Mouse (Mus musculus) intestine, embryonic 16.5 days (tissue): ENCODE data around the gene Rhof. TPM values are rescaled to one million over a fixed set of nuclear protein-coding genes. Genes with fewer than 3 reads are reported as not detected.
A peak's percentile ranks its signal among the peaks of the same experiment; 100 is the strongest.

ENCODE experiments used
- ATAC-seq: fragments of 200-750 bp; cut with Nextera tagmentation; 2 replicates; pipeline ENCODE4 v1.8.0; 2017; ENCODE audit warnings: moderate TSS enrichment, moderate library complexity
- H3K27ac ChIP-seq: fragments of 300-500 bp; sonication (generic); 2 replicates; pipeline ENCODE4 v1.5.1; 2014; ENCODE audit warnings: mild to moderate bottlenecking, low read length
- H3K27me3 ChIP-seq: fragments of 300-500 bp; sonication (generic); replicated peaks from 2 replicates; pipeline ENCODE4 v1.6.1; 2014; ENCODE audit warnings: low read length, control low read depth, mixed read lengths; ENCODE audit not compliant: control insufficient read depth, insufficient read depth
- H3K36me3 ChIP-seq: fragments of 300-500 bp; sonication (generic); 2 replicates; pipeline ENCODE4 v1.6.1; 2014; ENCODE audit warnings: low read length, control low read depth; ENCODE audit not compliant: control insufficient read depth, insufficient read depth
- H3K4me1 ChIP-seq: fragments of 300-500 bp; sonication (generic); 2 replicates; pipeline ENCODE4 v1.6.1; 2014; ENCODE audit warnings: low read length, control low read depth, mixed read lengths; ENCODE audit not compliant: control insufficient read depth, insufficient read depth
- H3K4me2 ChIP-seq: fragments of 300-500 bp; sonication (generic); 2 replicates; pipeline ENCODE4 v1.6.1; 2014; ENCODE audit warnings: low read depth, low read length, control low read depth
- H3K4me3 ChIP-seq: fragments of 300-500 bp; sonication (generic); 2 replicates; pipeline ENCODE4 v1.5.1; 2014; ENCODE audit warnings: mild to moderate bottlenecking, low read length
- H3K9ac ChIP-seq: fragments of 300-500 bp; sonication (generic); 2 replicates; pipeline ENCODE4 v1.6.1; 2014; ENCODE audit warnings: low read depth, low read length
- H3K9me3 ChIP-seq: fragments of 300-500 bp; sonication (generic); 2 replicates; pipeline ENCODE4 v1.6.1; 2016; ENCODE audit warnings: low read length, control low read depth; ENCODE audit not compliant: control insufficient read depth
- WGBS: fragments of 180-500 bp; shearing (Covaris S2); extraction: QIAGEN DNeasy Blood & Tissue Kit; methylation state at CpG from one replicate; pipeline ENCODE4 v1.1.7; 2014; 5-methylcytosine and 5-hydroxymethylcytosine counted together
- polyA plus RNA-seq: library from polyadenylated mRNA; unstranded; fragments of >200 nt; fragmentation: Nextera tagmentation; extraction: Ambion mirVana; gene quantifications from 2 replicates; pipeline ENCODE4 v1.2.1, GENCODE M21; 2015

The Rhof gene
- polyA plus RNA-seq, 1 experiment from 2014 or later: 2.5 TPM

GRCm38 (mm10) chr5:123137044-123137909, 4.8 kb upstream of the Rhof start:
- H3K4me2 ChIP-seq: peak overlapping the region; percentile 96
- H3K4me3 ChIP-seq: peak overlapping the region; percentile 62
- peaks cover 54% of the 10 kb centered on the region for H3K4me1 ChIP-seq
- WGBS: 3% methylated on average over 20 of the region's 20 CpGs
- peak overlapping the region; percentile 97 for H3K9ac ChIP-seq
- ATAC-seq: peak; percentile 19
- H3K9me3 ChIP-seq: no peaks in the 10 kb centered on the region
- H3K27ac ChIP-seq: peak overlapping the region; percentile 100
- H3K27me3 ChIP-seq: no peaks in the 10 kb centered on the region
- no peaks in the 10 kb centered on the region for H3K36me3 ChIP-seq

- H3K36me3 ChIP-seq: no peaks in the 10 kb centered on the region
- peak overlapping the region; percentile 100 for H3K27ac ChIP-seq
- no peaks in the 10 kb centered on the region for H3K27me3 ChIP-seq
- peaks cover 60% of the 10 kb centered on the region for H3K4me1 ChIP-seq
- peak overlapping the region; percentile 96 for H3K4me2 ChIP-seq
- 1% methylated on average over 13 of the region's 13 CpGs for WGBS
- peak overlapping the region; percentile 62 for H3K4me3 ChIP-seq
- peak overlapping the region; percentile 97 for H3K9ac ChIP-seq
- peak; percentile 72 for ATAC-seq
- no peaks in the 10 kb centered on the region for H3K9me3 ChIP-seq
These were observed 4.0 kb upstream of the Rhof start for GRCm38 (mm10) chr5:123136361-123137043.

DNA sequence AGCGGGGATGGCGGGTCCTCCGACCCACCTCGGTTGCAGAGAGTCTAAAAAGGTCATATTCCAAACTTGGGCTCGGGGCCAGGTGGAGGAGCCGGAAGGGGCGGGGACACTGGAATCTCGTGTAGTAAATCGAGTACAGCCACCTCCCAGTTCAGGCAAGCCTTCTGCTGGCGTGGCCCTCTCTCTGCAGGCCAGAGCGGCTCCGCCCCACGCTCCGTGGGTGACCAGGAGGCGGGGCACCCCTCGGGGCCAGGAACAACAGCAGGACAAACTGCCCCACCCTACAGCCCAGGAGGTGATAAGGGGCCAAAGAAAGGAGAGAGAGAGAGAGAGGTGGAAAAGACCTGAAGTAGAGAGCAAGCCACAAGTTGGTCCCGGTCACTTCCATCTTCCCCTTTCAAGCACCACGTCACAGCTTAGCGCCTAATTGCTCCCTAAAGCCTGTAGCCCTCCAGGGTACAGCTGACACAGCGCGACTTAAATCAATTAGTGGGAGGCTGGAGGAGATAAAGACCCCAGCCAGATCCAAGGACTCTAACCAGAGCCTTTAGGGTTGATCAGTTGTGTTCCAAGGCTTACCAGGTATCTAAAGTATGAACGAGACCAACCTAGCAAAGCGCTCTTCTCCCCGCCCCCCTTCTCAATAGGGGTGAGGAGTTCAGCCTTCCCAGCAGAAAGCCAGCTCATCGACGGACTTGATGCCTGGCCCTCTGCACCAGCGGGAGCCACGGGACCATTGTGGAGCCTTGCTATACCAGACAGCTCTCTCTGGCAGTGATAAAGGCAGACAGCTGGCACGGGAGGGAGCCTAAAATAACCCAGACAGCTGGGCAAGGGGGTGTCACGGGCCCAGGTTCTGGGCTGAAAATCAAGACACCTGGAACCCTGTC, 3.2 kb upstream of the Rhof start:
- Histone ChIP-seq H3K9ac (peak overlapping the region; percentile 97), H3K4me1 (peaks cover 63% of the 10 kb centered on the region), H3K27me3 (no peaks in the 10 kb centered on the region), H3K4me2 (peak overlapping the region; percentile 96), H3K4me3 (peak overlapping the region; percentile 62), H3K36me3 (no peaks in the 10 kb centered on the region), H3K27ac (peak overlapping the region; percentile 100), H3K9me3 (no peaks in the 10 kb centered on the region)
- ATAC-seq: peak; percentile 61
- 2% methylated on average over 30 of the region's 30 CpGs for WGBS

DNA sequence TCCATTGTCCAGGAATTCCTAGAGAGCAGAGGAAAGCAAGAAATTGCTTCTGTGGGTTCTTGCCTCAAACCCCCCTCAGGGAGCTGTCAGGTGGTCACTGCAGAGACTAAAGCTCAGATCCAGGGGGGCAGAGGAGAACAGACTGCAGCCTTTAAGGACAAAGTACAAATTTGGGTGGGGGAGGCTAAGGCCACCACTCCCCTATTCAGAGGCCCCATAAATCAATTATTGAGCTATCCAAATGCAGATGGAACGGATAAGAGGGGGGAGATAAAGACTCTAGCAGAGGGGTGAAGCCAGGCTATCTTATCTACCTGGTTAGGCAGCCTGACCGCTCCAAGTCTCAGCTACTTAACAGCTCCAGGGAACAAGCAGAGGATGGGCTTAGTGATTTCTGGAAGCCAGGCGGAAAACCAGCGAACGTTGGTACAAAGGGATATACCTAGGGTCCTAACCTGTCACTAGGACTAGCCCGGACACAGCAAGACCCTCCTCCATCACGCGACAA, 2.4 kb upstream of the Rhof start:
- Histone ChIP-seq H3K4me1 (peaks cover 67% of the 10 kb centered on the region), H3K9ac (peak overlapping the region; percentile 97), H3K4me3 (peak overlapping the region; percentile 62), H3K36me3 (0 out of 2 replicates have a peak, but pooled peaks cover under 1% of the 10 kb centered on the region), H3K27me3 (no peaks in the 10 kb centered on the region), H3K9me3 (no peaks in the 10 kb centered on the region), H3K4me2 (peak overlapping the region; percentile 96), H3K27ac (peak overlapping the region; percentile 100)
- no peak for ATAC-seq
- 15% methylated on average over 8 of the region's 8 CpGs for WGBS

- H3K36me3 ChIP-seq: 0 out of 2 replicates have a peak, but pooled peaks cover 4% of the 10 kb centered on the region
- 12% methylated on average over 13 of the region's 13 CpGs for WGBS
- peak overlapping the region; percentile 100 for H3K27ac ChIP-seq
- no peak for ATAC-seq
- H3K27me3 ChIP-seq: no peaks in the 10 kb centered on the region
- H3K4me3 ChIP-seq: peak overlapping the region; percentile 62
- H3K9me3 ChIP-seq: no peaks in the 10 kb centered on the region
- peaks cover 67% of the 10 kb centered on the region for H3K4me1 ChIP-seq
- H3K9ac ChIP-seq: peak overlapping the region; percentile 97
- peak overlapping the region; percentile 96 for H3K4me2 ChIP-seq
These were observed 1.8 kb upstream of the Rhof start for GRCm38 (mm10) chr5:123134186-123134874.

DNA sequence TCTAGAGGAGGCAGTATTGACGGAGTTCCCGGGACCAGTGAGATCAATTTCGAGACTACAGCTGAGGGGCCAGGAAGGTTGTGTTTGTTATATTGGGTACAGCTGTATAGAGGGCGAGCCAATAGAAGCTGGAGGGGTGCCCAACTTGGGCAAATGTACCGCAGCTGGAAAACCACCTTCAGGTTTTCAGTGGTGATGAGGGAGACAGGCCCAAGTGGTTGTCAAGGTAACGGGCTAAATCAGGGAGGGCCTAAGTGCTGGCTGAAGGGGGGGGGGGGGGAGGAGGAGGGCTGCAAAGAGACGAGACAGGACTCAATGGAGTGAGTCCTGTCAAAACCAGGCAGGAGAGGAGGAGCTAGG, 1.3 kb upstream of the Rhof start:
- H3K4me3 ChIP-seq: 0 out of 2 replicates have a peak overlapping the region, but pooled peaks have one; percentile 5
- peaks cover 70% of the 10 kb centered on the region for H3K4me1 ChIP-seq
- H3K27ac ChIP-seq: peak overlapping the region; percentile 100
- no peaks in the 10 kb centered on the region for H3K9me3 ChIP-seq
- no peak overlapping the region for H3K9ac ChIP-seq
- no peak for ATAC-seq
- no peaks in the 10 kb centered on the region for H3K27me3 ChIP-seq
- H3K36me3 ChIP-seq: 0 out of 2 replicates have a peak, but pooled peaks cover 4% of the 10 kb centered on the region
- H3K4me2 ChIP-seq: no peak overlapping the region
- WGBS: 24% methylated on average over 7 of the region's 7 CpGs

GRCm38 (mm10) chr5:123133083-123133783, 741 bp upstream of the Rhof start:
- peak overlapping the region; percentile 87; the same call in 1 of the 2 replicates for H3K4me2 ChIP-seq
- H3K9me3 ChIP-seq: no peaks in the 10 kb centered on the region
- no peaks in the 10 kb centered on the region for H3K27me3 ChIP-seq
- peak overlapping the region; percentile 45 for H3K27ac ChIP-seq
- peaks cover 68% of the 10 kb centered on the region for H3K4me1 ChIP-seq
- peak overlapping the region; percentile 36; the same call in 1 of the 2 replicates for H3K9ac ChIP-seq
- 0 out of 2 replicates have a peak overlapping the region, but pooled peaks have one; percentile 5 for H3K4me3 ChIP-seq
- 18% methylated on average over 18 of the region's 18 CpGs for WGBS
- ATAC-seq: no peak
- 0 out of 2 replicates have a peak, but pooled peaks cover 4% of the 10 kb centered on the region for H3K36me3 ChIP-seq

DNA sequence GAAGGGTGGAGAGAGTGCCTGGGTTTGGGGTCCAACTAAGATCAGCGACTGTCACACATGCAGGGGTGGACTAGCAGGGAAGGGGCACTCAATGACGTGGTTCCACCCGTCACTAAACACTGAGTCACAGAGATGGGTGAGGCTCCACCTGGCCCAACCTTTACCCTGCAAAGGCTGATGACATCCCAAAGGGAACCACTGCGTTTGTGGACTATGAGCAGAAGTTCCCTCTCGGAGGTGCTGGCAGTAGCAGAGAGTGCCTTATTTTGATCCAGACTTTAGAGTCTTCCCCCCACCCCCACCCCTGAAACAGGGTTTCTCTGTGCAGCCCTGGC, 1.7 kb downstream of the Rhof start:
- Histone ChIP-seq H3K4me3 (no peak overlapping the region), H3K4me1 (peaks cover 54% of the 10 kb centered on the region), H3K27ac (no peak overlapping the region), H3K4me2 (no peak overlapping the region), H3K36me3 (0 out of 2 replicates have a peak, but pooled peaks cover 4% of the 10 kb centered on the region), H3K9me3 (no peaks in the 10 kb centered on the region), H3K9ac (no peak overlapping the region), H3K27me3 (no peaks in the 10 kb centered on the region)
- peak; percentile 9; the same call in 1 of the 2 replicates for ATAC-seq
- WGBS: 58% methylated on average over 5 of the region's 5 CpGs
